Mouse (Mus musculus) forebrain, embryonic 14.5 days (tissue): ENCODE results near the gene Rbfox3. TPM values are rescaled to one million over a fixed set of nuclear protein-coding genes. Genes with fewer than 3 reads are reported as not detected.
"Not testable (repeated sequence)": the region's sequence is repeated elsewhere in the genome, so short reads cannot be mapped to it uniquely, and the experiment has no call there.

Source experiments
- ATAC-seq: fragments of 200-750 bp; cut with Nextera tagmentation; 2 replicates; pipeline ENCODE4 v1.8.0; 2017; ENCODE audit warnings: mild to moderate bottlenecking, moderate library complexity
- DNase-seq: peaks from one replicate; pipeline ENCODE4 v3.0.0-alpha.2; 2015; ENCODE audit warnings: low spot score
- H3K27ac ChIP-seq: fragments of 300-500 bp; sonication (generic); 2 replicates; pipeline ENCODE4 v1.5.1; 2014; ENCODE audit warnings: low read depth, mild to moderate bottlenecking, control low read depth, low read length, moderate library complexity
- H3K27me3 ChIP-seq: fragments of 300-500 bp; sonication (generic); replicated peaks from 2 replicates; pipeline ENCODE4 v1.6.1; 2014; ENCODE audit warnings: low read length, control low read depth, mixed read lengths; ENCODE audit not compliant: control insufficient read depth, insufficient read depth
- H3K36me3 ChIP-seq: fragments of 300-500 bp; sonication (generic); 2 replicates; pipeline ENCODE4 v1.6.1; 2014; ENCODE audit warnings: low read length, control low read depth; ENCODE audit not compliant: control insufficient read depth, insufficient read depth
- H3K4me1 ChIP-seq: fragments of 300-500 bp; sonication (generic); 2 replicates; pipeline ENCODE4 v1.6.1; 2014; ENCODE audit warnings: antibody characterized with exemption, low read length, control low read depth; ENCODE audit not compliant: control insufficient read depth, insufficient read depth
- H3K4me2 ChIP-seq: fragments of 300-500 bp; sonication (generic); 2 replicates; pipeline ENCODE4 v1.6.1; 2014; ENCODE audit warnings: mild to moderate bottlenecking, control low read depth, low read length
- H3K4me3 ChIP-seq: fragments of 300-500 bp; sonication (generic); 2 replicates; pipeline ENCODE4 v1.5.1; 2014; ENCODE audit warnings: low read depth, low read length, control low read depth
- H3K9ac ChIP-seq: fragments of 300-500 bp; sonication (generic); 2 replicates; pipeline ENCODE4 v1.6.1; 2014; ENCODE audit warnings: mild to moderate bottlenecking, low read length, control low read depth, moderate library complexity
- H3K9me3 ChIP-seq: fragments of 300-500 bp; sonication (generic); replicated peaks from 2 replicates; pipeline ENCODE4 v1.6.1; 2016; ENCODE audit warnings: low read length, control low read depth, mixed read lengths; ENCODE audit not compliant: control insufficient read depth
- WGBS: fragments of 180-500 bp; shearing (Covaris S2); extraction: QIAGEN DNeasy Blood & Tissue Kit; methylation state at CpG from one replicate; pipeline ENCODE4 v1.1.7; 2014; 5-methylcytosine and 5-hydroxymethylcytosine counted together
- polyA plus RNA-seq: library from polyadenylated mRNA; unstranded; fragments of >200 nt; fragmentation: Nextera tagmentation; extraction: Ambion mirVana; gene quantifications from 2 replicates; pipeline ENCODE4 v1.2.1, GENCODE M21; 2014

Gene Rbfox3
- polyA plus RNA-seq, 1 experiment from 2014 or later = 28.2 TPM

GRCm38 (mm10) chr11:118792916-118793638 lies 118.3 kb downstream of the Rbfox3 start:
- Histone ChIP-seq H3K4me1 (peaks cover 50% of the 10 kb centered on the region), H3K9me3 (peaks cover 4% of the 10 kb centered on the region), H3K27me3 (no peaks in the 10 kb centered on the region), H3K9ac (peak overlapping the region; percentile 44), H3K36me3 (no peaks in the 10 kb centered on the region), H3K27ac (peak overlapping the region; percentile 100), H3K4me2 (peak overlapping the region; percentile 18), H3K4me3 (no peak overlapping the region)
- WGBS = 26% methylated on average over 10 of the region's 10 CpGs
- DNase-seq (peak; percentile 70), ATAC-seq (peak; percentile 72)

GRCm38 (mm10) chr11:118792163-118792915 lies 119.1 kb downstream of the Rbfox3 start:
- DNase-seq = no peak
- Histone ChIP-seq H3K27me3 (no peaks in the 10 kb centered on the region), H3K4me1 (peaks cover 50% of the 10 kb centered on the region), H3K9me3 (peaks cover 5% of the 10 kb centered on the region), H3K27ac (peak overlapping the region; percentile 100), H3K36me3 (no peaks in the 10 kb centered on the region), H3K4me3 (no peak overlapping the region), H3K4me2 (peak overlapping the region; percentile 18; the same call in 1 of the 2 replicates), H3K9ac (peak overlapping the region; percentile 44)
- peak; percentile 53 for ATAC-seq
- 73% methylated on average over 9 of the region's 9 CpGs for WGBS

DNA sequence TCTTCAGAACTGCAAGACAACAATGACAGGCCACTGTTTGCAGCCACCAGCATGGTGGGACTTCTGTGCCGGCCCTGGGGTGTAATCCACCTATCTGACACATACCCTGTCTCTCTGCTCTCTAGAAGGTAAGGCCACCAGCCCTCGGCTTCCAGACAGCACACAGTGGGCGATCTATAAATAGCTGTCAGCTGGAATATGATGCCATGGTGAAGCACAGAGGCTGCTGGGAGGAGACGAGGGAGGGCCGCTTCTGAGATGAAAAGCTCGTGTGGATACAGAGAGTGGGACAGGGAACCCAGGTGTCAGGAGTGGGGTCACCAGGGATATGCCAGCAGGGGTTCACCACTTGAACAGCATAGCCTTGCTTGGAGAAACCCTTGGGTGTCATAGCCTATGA lies 120.0 kb downstream of the Rbfox3 start:
- H3K9me3 ChIP-seq = peaks cover 5% of the 10 kb centered on the region
- H3K4me1 ChIP-seq = peaks cover 50% of the 10 kb centered on the region
- no peaks in the 10 kb centered on the region for H3K36me3 ChIP-seq
- no peak overlapping the region for H3K4me3 ChIP-seq
- H3K27ac ChIP-seq = peak overlapping the region; percentile 100
- 66% methylated on average over 6 of the region's 6 CpGs for WGBS
- H3K9ac ChIP-seq = no peak overlapping the region
- H3K27me3 ChIP-seq = no peaks in the 10 kb centered on the region
- H3K4me2 ChIP-seq = no peak overlapping the region
- no peak for DNase-seq
- ATAC-seq = no peak

DNA sequence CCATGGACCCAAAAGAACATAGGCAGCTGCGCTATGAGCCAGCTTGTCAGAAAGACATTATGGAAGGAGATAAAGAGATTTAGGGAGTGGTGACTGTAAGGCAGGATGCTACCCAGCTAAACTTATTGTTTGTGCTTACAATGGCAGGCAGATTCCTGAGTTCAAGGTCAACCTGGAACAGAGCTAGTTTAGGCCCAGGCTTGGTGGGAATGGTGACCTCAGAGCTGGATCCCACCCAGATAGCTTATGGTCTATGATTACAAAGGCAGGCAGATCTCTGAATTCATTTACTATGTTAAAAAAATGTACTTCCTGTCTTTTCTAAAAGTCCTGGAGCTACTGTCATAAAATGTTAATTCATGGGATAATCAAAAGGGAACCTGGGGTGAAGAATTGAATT lies 123.3 kb downstream of the Rbfox3 start:
- peaks cover 5% of the 10 kb centered on the region for H3K9me3 ChIP-seq
- no peaks in the 10 kb centered on the region; the same call in 1 of the 2 replicates for H3K36me3 ChIP-seq
- ATAC-seq (no peak), DNase-seq (no peak)
- no peak overlapping the region for H3K4me2 ChIP-seq
- no peak overlapping the region for H3K27ac ChIP-seq
- peaks cover 24% of the 10 kb centered on the region for H3K4me1 ChIP-seq
- H3K27me3 ChIP-seq = no peaks in the 10 kb centered on the region
- H3K9ac ChIP-seq = no peak overlapping the region
- WGBS = 90% methylated on average over 1 of the region's 1 CpGs
- no peak overlapping the region for H3K4me3 ChIP-seq

DNA sequence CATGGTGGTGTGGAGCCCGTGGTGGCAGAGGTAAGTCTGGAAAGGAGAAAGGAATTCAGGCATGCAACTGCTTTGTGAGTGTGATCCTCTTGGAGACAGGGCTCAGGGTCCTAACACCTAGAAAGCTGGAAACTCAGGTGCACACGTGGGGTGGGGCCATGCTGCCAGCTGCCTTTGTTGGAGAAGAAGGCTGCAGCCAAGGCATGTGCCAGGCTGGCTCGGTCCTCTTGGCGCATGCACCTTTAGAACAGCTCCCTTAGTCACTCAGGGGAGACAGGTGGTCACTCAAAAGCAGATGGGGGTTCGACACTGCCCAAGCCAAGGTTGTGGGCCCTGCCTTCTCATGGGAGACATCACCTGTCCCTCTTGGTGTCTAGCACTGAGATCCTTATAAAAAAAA lies 128.7 kb downstream of the Rbfox3 start:
- Histone ChIP-seq H3K9me3 (no peaks in the 10 kb centered on the region), H3K4me1 (peaks cover 4% of the 10 kb centered on the region; the same call in 1 of the 2 replicates), H3K4me2 (no peak overlapping the region), H3K27ac (no peak overlapping the region), H3K4me3 (no peak overlapping the region), H3K9ac (no peak overlapping the region), H3K27me3 (no peaks in the 10 kb centered on the region), H3K36me3 (no peaks in the 10 kb centered on the region; the same call in 1 of the 2 replicates)
- DNase-seq = no peak
- no peak for ATAC-seq
- 93% methylated on average over 5 of the region's 5 CpGs for WGBS

- no peaks in the 10 kb centered on the region for H3K4me1 ChIP-seq
- H3K4me3 ChIP-seq = no peak overlapping the region
- H3K4me2 ChIP-seq = no peak overlapping the region
- H3K9ac ChIP-seq = no peak overlapping the region
- no peaks in the 10 kb centered on the region for H3K27me3 ChIP-seq
- 20% methylated on average over 3 of the region's 3 CpGs for WGBS
- H3K36me3 ChIP-seq = no peaks in the 10 kb centered on the region
- no peaks in the 10 kb centered on the region for H3K9me3 ChIP-seq
- ATAC-seq (no peak), DNase-seq (peak; percentile 56)
- no peak overlapping the region for H3K27ac ChIP-seq
Measured at GRCm38 (mm10) chr11:118775753-118776152, 135.6 kb downstream of the Rbfox3 start.

DNA sequence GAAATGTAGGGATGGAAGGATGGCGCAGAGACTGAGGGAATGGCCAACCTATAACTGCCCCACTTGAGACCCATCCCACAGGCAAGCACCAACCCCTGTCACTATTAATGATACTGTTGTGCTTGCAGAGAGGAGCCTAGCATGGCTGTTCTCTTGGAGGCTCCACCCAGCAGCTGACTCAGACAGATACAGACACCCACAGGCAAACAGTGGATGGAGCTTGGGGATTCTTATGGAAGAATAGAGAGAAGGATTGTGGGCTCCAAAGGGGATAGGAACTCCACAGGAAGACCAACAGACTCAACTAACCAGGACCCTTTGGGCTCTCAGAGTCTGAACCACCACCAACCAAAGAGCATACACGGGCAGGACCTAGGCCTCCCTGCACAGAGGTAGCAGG lies 136.6 kb downstream of the Rbfox3 start:
- H3K27me3 ChIP-seq, DNase-seq, ATAC-seq, H3K9me3 ChIP-seq, H3K4me1 ChIP-seq, H3K4me2 ChIP-seq, H3K36me3 ChIP-seq, H3K9ac ChIP-seq, H3K4me3 ChIP-seq, H3K27ac ChIP-seq: not testable (repeated sequence)
- WGBS = 86% methylated on average over 2 of the region's 2 CpGs

DNA sequence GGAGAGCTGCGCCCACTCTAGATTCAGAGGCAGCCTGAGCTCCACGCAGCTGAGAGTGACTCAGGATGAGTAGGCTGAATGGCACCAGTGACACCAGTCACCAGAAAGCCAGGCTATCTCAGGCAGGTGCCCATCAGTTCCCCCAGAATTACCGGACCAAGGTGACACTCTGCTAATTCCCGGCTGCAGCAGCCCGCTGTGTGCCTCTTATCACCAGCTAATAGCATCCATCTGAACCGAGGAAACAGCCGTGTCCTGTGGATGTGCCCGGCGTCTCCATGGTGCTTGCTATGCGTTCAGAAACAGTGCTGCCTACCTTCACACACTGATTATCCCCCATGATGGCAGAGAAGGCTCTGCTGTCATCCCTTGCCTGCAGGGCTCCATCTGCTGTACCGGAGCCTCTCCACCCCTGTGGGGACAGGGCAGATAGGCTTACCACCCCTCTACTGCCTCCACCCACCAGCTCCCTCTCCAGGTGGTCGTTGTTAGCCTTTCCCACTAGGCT lies 138.3 kb downstream of the Rbfox3 start:
- WGBS = 63% methylated on average over 12 of the region's 12 CpGs
- Histone ChIP-seq H3K4me1 (peaks cover 8% of the 10 kb centered on the region), H3K4me3 (no peak overlapping the region), H3K27me3 (no peaks in the 10 kb centered on the region), H3K27ac (0 out of 2 replicates have a peak overlapping the region, but pooled peaks have one; percentile 29), H3K9me3 (no peaks in the 10 kb centered on the region), H3K4me2 (no peak overlapping the region), H3K36me3 (no peaks in the 10 kb centered on the region), H3K9ac (no peak overlapping the region)
- ATAC-seq = no peak
- DNase-seq = no peak

- Histone ChIP-seq H3K9me3 (no peaks in the 10 kb centered on the region), H3K4me2 (no peak overlapping the region), H3K36me3 (no peaks in the 10 kb centered on the region), H3K27ac (no peak overlapping the region), H3K9ac (no peak overlapping the region), H3K4me3 (no peak overlapping the region), H3K27me3 (no peaks in the 10 kb centered on the region), H3K4me1 (peaks cover 11% of the 10 kb centered on the region)
- ATAC-seq = no peak
- 89% methylated on average over 4 of the region's 4 CpGs for WGBS
- no peak for DNase-seq
Measured at GRCm38 (mm10) chr11:118771358-118771757, 140.0 kb downstream of the Rbfox3 start.
